Mouse (Mus musculus): ENCODE data around the gene Kcna1. TPM values are rescaled to one million over a fixed set of nuclear protein-coding genes. Genes with fewer than 3 reads are reported as not detected.

Gene Kcna1
- total RNA-seq (2015; ENCODE audit: low replicate concordance) (not detected in 2 replicates), total RNA-seq (2017; ENCODE audit: low replicate concordance) (not detected in 2 replicates)

GRCm38 (mm10) chr6:126646381-126646780 is at the start of gene Kcna1:
TSS of gene Kcna1 (minus strand) at chr6:126646384.
- ATAC-seq (replicated peaks; ENCODE audit: low FRiP score, poor library complexity, severe bottlenecking) = no peak

GRCm38 (mm10) chr6:126687120-126687519 is 40.9 kb upstream of the Kcna1 start:
- ATAC-seq (replicated peaks; ENCODE audit: low FRiP score, poor library complexity, severe bottlenecking) = no peak

DNA sequence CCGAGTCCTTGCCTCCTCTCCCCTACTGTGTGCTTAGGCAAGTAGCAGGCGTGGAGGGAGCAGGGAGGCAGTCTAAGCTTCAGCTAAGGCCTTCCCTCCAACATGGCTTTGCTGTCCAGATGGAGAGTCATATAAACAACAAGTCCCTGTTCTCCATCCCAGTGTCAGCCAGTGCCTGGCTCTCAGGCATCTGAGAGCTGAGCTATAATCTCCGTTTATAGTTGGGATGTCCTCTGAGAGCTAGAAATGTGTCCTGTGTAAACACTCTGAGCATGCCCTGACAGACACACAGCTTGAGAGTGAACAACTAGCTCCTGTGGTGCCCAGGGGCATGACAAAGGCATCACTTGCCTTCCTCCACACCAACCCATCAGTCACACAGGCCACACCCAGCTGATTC is 39.0 kb upstream of the Kcna1 start:
- no peak for ATAC-seq (replicated peaks; ENCODE audit: low FRiP score, poor library complexity, severe bottlenecking)

GRCm38 (mm10) chr6:126678961-126679360 is 32.8 kb upstream of the Kcna1 start:
- no peak for ATAC-seq (replicated peaks; ENCODE audit: low FRiP score, poor library complexity, severe bottlenecking)

GRCm38 (mm10) chr6:126667001-126667400 is 20.8 kb upstream of the Kcna1 start:
- ATAC-seq (replicated peaks; ENCODE audit: low FRiP score, poor library complexity, severe bottlenecking) = no peak

- no peak for ATAC-seq (replicated peaks; ENCODE audit: low FRiP score, poor library complexity, severe bottlenecking)
These were observed 19.9 kb upstream of the Kcna1 start for GRCm38 (mm10) chr6:126666091-126666490.

- ATAC-seq (replicated peaks; ENCODE audit: low FRiP score, poor library complexity, severe bottlenecking) = no peak
These were observed 18.4 kb upstream of the Kcna1 start for GRCm38 (mm10) chr6:126664569-126664968.

DNA sequence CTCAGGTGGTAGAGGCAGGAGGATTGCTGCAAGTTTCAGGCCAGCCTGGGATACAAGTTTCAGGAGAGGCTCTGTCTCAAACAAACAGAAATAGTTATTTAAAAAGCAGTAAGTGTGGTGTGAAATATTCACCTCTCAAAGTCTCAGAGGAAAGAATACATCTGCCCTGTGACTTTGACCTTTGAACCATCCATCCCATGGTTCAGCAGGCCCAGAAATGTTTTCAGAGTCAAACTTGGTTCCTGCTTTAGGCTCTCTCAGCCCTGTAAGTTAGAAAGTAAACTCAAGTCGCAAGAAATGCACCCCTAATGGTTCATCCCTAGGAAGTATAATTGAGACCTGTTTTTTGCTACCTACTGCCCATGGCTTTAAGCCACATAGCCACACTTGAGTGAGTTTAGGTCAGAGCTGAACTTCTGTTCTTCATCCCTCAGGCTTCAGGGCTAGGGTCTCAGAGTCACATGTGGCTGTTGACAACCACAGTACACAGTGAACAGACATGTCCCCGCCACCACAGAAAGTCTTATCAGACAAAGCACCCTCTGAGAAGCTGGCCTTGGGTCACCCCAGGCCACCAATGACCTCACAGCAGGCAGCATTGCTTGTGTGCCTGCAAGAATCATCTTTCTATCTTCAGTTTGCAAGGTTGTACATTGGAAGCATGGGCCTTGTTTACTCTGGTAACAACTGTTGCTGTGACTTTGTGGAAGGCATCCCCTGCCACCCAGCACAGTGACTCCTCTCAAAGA is 11.6 kb upstream of the Kcna1 start:
- no peak for ATAC-seq (replicated peaks; ENCODE audit: low FRiP score, poor library complexity, severe bottlenecking)

- ATAC-seq (replicated peaks; ENCODE audit: low FRiP score, poor library complexity, severe bottlenecking) = no peak
These were observed 7.4 kb upstream of the Kcna1 start for GRCm38 (mm10) chr6:126653561-126653960.

DNA sequence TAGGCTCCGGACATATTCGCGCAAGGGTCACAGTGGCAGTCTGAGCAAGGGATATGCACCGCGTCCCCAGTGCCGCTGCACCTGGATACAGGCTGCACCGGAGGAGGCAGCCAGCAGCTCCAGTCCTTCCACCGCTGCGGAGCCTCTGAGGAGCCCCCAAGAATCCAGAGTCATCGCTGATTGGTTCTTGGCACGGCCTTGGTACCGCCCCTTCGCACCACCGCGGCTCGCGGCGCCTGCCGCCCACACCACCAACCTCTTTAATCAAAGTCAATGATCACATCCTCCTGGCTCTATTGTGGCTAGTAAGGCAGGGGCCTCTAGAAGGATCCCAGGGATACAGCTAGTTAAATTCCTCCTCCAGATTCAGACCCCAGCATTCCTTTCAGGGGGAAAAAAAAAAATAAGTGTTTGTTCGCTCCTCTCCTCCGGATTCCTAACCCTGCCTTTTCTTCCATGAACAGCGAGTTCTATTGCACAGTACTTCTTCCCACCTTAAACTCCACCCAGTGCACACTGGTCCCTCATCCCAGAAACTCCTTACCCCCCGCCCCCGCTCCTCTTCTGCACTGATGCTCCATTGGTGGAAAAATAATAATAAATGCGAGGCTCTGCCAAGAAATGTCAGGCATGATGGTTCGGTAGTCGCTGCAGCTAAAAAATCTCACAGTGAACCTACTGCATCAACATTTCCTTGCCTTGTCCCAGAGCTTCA is 383 bp downstream of the Kcna1 start:
- no peak for ATAC-seq (replicated peaks; ENCODE audit: low FRiP score, poor library complexity, severe bottlenecking)

GRCm38 (mm10) chr6:126645044-126645541 is 1.1 kb downstream of the Kcna1 start:
- ATAC-seq (replicated peaks; ENCODE audit: low FRiP score, poor library complexity, severe bottlenecking) = no peak

DNA sequence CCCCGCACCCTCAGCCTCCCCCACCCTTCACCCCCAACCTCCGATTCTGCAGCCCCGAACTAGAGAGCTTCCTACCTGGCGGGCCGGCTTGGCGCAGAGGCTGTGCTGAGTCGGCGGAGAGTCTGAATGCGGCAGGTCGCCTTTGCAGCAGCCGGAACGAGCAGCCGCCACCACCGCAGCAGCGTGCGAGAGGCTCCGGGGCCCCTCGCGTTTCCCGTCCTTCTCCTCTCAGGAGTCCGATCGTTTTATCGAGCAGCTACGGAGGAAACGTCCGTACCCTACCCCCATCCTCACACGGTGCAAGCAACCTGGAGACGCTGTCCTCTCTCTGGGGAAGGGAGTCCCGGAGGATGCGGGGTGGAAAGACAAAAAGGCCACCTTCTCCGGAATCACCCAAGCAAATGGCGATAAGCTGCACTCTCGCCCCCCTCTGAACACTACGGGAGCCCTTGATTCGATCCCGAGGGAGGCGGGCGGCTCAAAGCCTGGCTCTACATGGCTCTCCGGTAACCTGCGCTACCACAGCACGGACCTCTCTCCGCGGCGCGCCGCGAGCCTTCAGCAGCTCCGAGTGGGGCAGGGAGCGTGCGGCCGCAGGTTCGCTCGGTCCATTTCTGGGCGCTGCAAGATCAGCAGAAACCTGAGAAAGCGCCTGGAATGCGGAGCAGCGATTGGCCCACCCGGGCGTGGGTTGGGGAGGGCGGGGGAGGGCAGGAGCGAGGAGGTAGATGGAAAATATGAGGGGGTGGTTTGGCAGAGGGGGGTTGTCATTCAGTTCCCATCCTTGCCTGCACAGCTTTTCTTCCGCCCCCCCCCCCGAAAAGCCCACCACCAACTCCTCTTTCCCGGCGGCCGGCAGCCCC is 1.8 kb downstream of the Kcna1 start:
- ATAC-seq (replicated peaks; ENCODE audit: low FRiP score, poor library complexity, severe bottlenecking) = no peak

DNA sequence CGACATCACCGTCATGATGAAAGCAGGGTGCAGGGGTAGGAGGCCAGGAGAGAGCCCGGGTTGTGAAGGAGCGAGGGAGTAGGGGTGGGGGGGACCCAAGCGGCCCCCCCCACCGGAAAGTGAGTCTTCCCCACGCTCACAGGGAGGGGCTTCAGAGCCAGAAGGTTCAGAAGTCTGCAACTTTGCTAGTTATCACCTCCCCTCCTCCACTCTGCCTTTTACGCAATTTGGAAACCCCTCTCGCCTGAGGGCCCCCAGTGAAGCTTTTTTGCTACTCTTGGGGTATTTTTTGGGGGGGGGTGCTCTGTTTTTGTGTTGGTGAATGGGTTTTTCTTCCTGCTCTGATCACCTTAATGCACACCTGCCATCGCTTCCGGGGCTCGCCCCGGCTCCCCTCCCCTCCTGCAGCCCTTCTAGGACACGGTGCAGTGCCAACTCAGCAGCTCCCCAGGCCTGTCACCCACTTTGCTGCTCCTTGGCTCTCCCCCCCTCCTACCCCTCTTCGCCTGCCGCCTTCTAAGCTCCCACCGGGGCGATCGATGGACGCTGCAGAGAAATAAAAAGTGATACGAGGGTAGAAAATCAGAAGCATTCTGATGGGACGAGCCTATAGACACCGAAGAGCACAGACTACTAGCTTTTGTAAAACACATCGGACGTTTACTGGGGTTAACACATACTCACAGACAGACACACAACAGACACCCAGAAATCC is 2.7 kb downstream of the Kcna1 start:
- ATAC-seq (replicated peaks; ENCODE audit: low FRiP score, poor library complexity, severe bottlenecking) = no peak

DNA sequence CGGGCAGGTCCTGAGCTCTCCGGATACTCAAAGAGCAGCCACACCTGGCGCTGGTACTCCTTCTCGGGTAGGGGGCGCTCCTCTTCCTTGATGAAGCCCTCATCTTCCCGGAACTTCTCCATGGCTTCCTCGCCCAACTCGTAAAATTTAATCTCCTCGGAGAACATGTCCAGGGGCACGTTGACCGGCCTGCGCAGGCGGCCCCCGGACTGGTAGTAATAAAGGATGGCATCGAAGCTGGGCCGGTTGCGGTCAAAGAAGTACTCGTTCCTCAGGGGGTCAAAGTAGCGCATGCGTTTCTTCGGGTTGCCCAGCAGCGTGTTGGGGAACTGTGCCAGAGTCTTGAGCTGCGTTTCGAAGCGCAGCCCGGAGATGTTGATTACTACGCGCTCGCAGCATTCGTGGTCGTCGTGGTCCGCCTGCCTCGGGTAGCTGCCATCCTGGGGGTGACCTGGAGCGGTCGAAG is 3.3 kb downstream of the Kcna1 start:
- no peak for ATAC-seq (replicated peaks; ENCODE audit: low FRiP score, poor library complexity, severe bottlenecking)

DNA sequence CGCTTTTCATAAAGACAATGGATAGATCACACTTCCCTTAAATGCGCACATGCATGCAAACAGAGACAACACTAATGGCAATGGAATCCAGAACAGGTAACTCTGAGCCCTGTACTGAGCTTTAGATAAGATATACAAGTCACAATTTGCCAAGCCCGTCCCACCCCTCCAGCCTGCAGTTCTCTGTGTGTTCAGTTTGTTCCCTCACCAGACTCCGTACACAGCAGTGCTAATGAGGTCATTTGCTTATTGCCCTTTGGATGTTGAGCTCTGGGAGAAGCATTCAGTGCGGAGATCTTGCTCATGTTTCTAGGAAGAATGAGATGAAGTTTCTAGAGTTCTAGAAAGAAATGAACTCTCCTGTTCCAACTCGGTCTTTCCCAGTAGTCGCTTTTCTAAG is 17.7 kb downstream of the Kcna1 start:
- no peak; the same call in 1 of the 2 replicates for ATAC-seq (replicated peaks; ENCODE audit: low FRiP score, poor library complexity, severe bottlenecking)

DNA sequence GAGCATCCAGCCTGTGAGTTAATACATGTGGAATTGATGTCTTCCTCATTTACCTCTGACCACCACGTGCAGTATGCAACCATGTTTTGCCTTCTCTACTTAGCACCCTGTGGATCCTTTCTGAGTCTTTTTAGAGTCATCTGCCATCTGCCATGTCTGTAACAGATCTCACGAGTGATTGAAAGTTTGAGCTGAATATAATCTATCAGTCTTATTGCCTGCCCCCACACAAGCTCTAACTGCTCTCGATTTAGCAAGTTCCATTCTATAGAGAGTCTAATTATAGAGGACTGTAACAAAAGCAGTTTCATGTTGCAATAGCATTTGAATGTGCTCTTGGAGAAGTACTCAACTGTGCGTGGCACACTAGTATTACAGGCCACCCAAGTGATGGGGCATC is 27.7 kb downstream of the Kcna1 start:
- ATAC-seq (replicated peaks; ENCODE audit: low FRiP score, poor library complexity, severe bottlenecking) = no peak

- no peak for ATAC-seq (replicated peaks; ENCODE audit: low FRiP score, poor library complexity, severe bottlenecking)
These were observed 35.4 kb downstream of the Kcna1 start for GRCm38 (mm10) chr6:126610746-126611145.

- ATAC-seq (replicated peaks; ENCODE audit: low FRiP score, poor library complexity, severe bottlenecking) = no peak
These were observed 36.8 kb downstream of the Kcna1 start for GRCm38 (mm10) chr6:126609193-126609947.

GRCm38 (mm10) chr6:126601843-126602326 is 44.3 kb downstream of the Kcna1 start:
- ATAC-seq (replicated peaks; ENCODE audit: low FRiP score, poor library complexity, severe bottlenecking) = no peak

Measured in erythroid progenitor cell, adult 5-6 weeks (primary cell).